Mouse (Mus musculus): ENCODE measurements around the gene Ppt1. TPM values are rescaled to one million over a fixed set of nuclear protein-coding genes. Genes with fewer than 3 reads are reported as not detected.
A peak's percentile ranks its signal among the peaks of the same experiment; 100 is the strongest.

The Ppt1 gene
- total RNA-seq, 2 experiments from 2014 or later: 12.6 to 15.1 TPM

- no peak for ATAC-seq (replicated peaks; ENCODE audit: low FRiP score, poor library complexity, severe bottlenecking)
Observed at GRCm38 (mm10) chr4:122861836-122862235, 25.8 kb downstream of the Ppt1 start.

GRCm38 (mm10) chr4:122868041-122868440, 32.0 kb downstream of the Ppt1 start:
- ATAC-seq (replicated peaks; ENCODE audit: low FRiP score, poor library complexity, severe bottlenecking): no peak

DNA sequence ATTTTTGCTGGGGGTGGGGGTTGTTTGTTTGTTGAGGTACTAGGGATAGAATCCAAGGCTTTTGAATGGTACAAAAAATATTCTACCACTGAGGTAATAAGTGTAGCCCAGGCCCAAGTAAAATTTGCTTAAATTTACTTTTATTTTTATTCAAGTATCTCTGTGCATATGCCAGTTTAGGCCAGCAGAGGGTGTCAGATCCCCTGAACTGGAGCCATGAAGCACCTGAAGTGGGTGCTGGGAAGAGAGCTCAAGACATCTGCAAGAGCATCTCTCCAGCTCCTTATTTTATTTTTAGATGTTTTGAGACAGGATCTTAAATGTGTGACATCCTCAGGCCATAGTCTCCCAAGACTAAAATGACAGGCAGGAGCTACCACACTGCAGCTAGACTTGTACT, 34.0 kb downstream of the Ppt1 start:
- ATAC-seq (replicated peaks; ENCODE audit: low FRiP score, poor library complexity, severe bottlenecking): no peak

DNA sequence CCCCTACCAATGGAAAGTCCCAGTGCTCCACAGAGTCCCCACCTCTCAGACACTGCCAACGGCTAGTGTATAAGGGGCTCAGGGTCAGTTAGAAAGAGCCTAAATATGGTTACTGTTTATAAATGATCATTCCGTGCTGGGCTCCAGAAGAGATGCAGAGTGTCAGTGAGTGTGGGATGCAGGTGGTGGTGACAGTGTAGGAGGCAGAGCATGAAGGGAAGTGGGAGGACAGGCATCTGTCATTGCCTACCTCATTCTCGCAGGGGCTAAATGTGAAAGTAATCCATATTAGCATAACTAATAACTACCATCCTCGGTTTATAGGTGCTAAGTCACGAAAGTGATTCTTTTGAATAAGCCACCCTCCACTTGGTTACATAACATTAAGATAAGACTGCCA, 34.7 kb downstream of the Ppt1 start:
- ATAC-seq (replicated peaks; ENCODE audit: low FRiP score, poor library complexity, severe bottlenecking): no peak

DNA sequence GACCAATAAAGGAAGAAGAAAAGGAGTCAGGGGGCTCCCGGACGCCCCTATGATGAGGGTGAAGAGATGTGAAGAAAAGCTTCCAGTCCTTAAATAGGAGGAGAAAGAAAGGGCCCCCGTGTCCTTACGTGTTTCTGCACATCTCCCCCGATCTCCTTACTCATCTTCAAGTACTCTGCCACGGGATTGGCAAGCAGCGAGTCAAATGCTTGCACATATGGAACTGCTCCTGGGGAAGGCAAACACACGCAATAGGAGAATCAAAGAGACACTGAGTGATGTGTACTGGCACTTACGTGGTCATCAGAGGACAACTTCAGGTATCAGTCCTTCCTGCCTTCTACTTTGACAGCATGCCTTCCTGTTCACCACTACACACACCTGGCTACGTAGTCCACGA, 35.2 kb downstream of the Ppt1 start:
- no peak for ATAC-seq (replicated peaks; ENCODE audit: low FRiP score, poor library complexity, severe bottlenecking)

GRCm38 (mm10) chr4:122871989-122872388, 35.9 kb downstream of the Ppt1 start:
- ATAC-seq (replicated peaks; ENCODE audit: low FRiP score, poor library complexity, severe bottlenecking): no peak

- ATAC-seq (replicated peaks; ENCODE audit: low FRiP score, poor library complexity, severe bottlenecking): peak; percentile 65
Observed at GRCm38 (mm10) chr4:122873003-122873402, 37.0 kb downstream of the Ppt1 start.

DNA sequence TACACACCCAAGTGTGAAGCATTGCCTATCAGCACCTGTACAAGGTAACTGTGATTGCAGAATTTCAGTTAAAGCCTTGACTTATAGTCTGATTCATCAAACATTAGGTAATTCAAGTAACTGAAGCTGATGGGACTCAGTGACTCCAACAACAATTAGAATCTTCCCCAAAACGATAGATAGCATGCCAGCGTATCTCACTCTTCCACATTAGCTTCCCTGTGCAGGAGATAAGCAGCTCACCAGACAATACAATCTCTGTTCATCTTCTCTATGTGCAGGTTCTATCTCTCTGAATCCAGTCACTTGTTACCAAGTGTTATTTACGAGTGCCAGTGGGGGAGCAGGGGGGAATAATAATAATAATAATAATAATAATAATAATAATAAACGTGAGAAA, 37.5 kb downstream of the Ppt1 start:
- ATAC-seq (replicated peaks; ENCODE audit: low FRiP score, poor library complexity, severe bottlenecking): no peak

DNA sequence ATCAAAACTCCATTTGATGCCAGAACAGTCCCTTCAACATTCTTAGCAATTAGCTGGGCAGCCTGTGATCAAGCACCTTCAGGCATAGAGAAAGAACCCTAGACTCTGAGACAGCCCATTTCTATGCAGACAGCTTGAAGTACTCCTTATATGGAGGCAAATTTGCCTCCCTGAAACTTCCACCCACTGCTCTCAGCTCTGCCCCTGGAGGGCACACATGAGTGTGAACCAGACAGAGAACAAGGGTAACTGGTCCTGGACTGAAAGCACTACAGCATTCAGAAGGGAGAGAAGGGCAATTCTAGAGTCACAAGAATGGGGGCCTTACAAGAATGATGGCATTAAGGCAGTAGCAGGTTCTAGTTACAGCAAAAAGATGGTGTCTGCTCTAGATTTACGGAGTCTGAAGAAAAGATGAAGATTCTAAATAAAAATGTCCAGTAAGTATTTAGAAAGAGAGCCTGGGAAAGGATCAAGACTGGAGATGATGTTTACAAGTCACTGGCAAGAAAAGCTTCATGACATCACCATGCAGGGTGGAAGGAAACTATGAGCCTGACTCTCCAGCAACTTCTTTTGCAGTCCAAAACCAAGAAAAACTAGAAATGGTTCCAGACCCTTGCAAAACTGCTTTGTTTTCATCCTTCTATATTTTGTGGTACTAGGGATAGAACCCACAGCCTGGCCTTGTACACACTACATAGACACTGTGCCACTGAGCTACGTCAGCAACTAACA, 42.5 kb downstream of the Ppt1 start:
- ATAC-seq (replicated peaks; ENCODE audit: low FRiP score, poor library complexity, severe bottlenecking): no peak

GRCm38 (mm10) chr4:122882544-122882943, 46.5 kb downstream of the Ppt1 start:
- no peak for ATAC-seq (replicated peaks; ENCODE audit: low FRiP score, poor library complexity, severe bottlenecking)

GRCm38 (mm10) chr4:122883294-122883693, 47.3 kb downstream of the Ppt1 start:
- ATAC-seq (replicated peaks; ENCODE audit: low FRiP score, poor library complexity, severe bottlenecking): no peak

DNA sequence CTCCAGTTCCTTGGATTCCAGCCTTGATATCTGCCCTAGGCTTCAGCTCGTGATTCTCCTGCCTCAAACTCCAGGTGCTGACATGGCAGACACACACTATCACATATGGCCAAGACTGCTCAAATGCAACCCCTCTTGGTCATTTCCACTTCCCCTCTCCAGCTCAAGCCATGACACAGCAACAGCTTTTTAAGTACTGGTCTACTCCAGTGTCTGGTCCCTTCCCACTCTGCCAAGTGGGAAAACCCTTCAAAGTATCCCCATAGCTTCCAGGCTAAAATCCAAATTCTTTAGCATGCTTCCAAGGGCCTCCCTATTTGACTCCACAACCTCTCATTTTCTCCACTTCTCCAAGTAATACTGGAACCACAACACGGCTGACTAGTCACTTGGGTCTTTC, 48.0 kb downstream of the Ppt1 start:
- ATAC-seq (replicated peaks; ENCODE audit: low FRiP score, poor library complexity, severe bottlenecking): no peak

- ATAC-seq (replicated peaks; ENCODE audit: low FRiP score, poor library complexity, severe bottlenecking): no peak
Observed at GRCm38 (mm10) chr4:122884481-122885340, 48.7 kb downstream of the Ppt1 start.

GRCm38 (mm10) chr4:122885768-122886578, 49.9 kb downstream of the Ppt1 start, which contains the start of gene Cap1:
Gene Cap1, minus strand, starts transcription at chr4:122886056.
- peak; percentile 92 for ATAC-seq (replicated peaks; ENCODE audit: low FRiP score, poor library complexity, severe bottlenecking)

GRCm38 (mm10) chr4:122886579-122887254, 50.7 kb downstream of the Ppt1 start:
- peak; percentile 1; the same call in 1 of the 2 replicates for ATAC-seq (replicated peaks; ENCODE audit: low FRiP score, poor library complexity, severe bottlenecking)

DNA sequence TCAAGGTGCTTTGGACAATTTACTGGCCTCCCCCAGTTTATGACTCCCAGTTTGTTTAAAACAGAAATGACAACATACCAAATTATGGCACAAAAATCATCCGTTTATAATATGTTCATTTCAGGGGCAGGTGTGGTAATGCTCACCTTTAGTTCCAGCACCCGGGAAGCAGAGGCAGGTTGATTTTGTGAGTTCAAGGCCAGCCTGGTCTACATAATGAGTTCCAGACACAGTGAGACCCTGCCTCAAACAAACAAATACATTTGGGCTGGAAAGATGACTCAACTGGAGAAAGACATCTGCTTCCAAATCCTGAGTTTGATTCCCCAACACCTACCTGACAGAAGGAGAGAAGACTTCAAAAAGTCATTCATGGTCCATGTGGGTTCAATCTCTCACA, 51.3 kb downstream of the Ppt1 start:
- no peak for ATAC-seq (replicated peaks; ENCODE audit: low FRiP score, poor library complexity, severe bottlenecking)

GRCm38 (mm10) chr4:122890881-122891481, 54.9 kb downstream of the Ppt1 start:
- no peak for ATAC-seq (replicated peaks; ENCODE audit: low FRiP score, poor library complexity, severe bottlenecking)

GRCm38 (mm10) chr4:122891597-122891996, 55.6 kb downstream of the Ppt1 start:
- no peak for ATAC-seq (replicated peaks; ENCODE audit: low FRiP score, poor library complexity, severe bottlenecking)

DNA sequence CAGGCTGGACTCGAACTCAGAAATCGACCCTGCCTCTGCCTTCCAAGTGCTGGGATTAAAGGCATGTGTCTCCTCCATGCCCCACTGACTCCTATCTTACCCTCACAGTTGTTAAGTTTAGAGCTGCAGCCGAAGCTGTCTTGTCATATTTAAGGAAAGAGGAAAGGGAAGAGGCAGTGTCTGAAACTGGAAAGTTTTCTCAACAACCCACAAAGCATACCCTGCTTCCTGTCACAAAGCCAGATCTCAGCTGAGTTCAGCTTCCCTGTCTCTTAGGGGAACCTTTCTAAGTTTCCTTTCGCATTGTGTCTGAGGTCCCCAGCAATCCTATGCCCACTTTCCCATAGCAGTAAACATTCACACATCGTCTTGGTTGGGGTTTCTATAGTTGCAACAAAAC, 56.1 kb downstream of the Ppt1 start:
- ATAC-seq (replicated peaks; ENCODE audit: low FRiP score, poor library complexity, severe bottlenecking): no peak
